Mouse (Mus musculus): ENCODE results near the gene Midn. TPM values are rescaled to one million over a fixed set of nuclear protein-coding genes. Genes with fewer than 3 reads are reported as not detected.

Gene Midn
- polyA plus RNA-seq, 1 experiment from 2014 or later: 18.6 TPM

- Histone ChIP-seq H3K27ac (peak overlapping the region; percentile 54), H3K9me3 (replicated peaks; ENCODE audit: low read length) (no peaks in the 10 kb centered on the region), H3K4me2 (ENCODE audit: low read length) (peak overlapping the region; percentile 92), H3K36me3 (ENCODE audit: insufficient read depth, low read length) (0 out of 2 replicates have a peak, but pooled peaks cover under 1% of the 10 kb centered on the region), H3K9ac (ENCODE audit: low read depth, low read length) (peak overlapping the region; percentile 97), H3K27me3 (ENCODE audit: insufficient read depth, low read length) (no peaks in the 10 kb centered on the region), H3K4me3 (replicated peaks; ENCODE audit: low read depth, low read length) (peak overlapping the region; percentile 94), H3K4me1 (replicated peaks; ENCODE audit: insufficient read depth, low read length) (peaks cover 21% of the 10 kb centered on the region; the same call in 1 of the 2 replicates)
- WGBS: under 1% methylated on average over 27 of the region's 27 CpGs
- no peak for DNase-seq (ENCODE audit: low spot score)
- ATAC-seq (replicated peaks; ENCODE audit: low FRiP score, low read depth): no peak
- no peak for TF ChIP-seq CTCF (IDR thresholded peaks at IDR 0.05; ENCODE audit: low read depth)
Observed at GRCm38 (mm10) chr10:80116563-80116926, 31.5 kb upstream of the Midn start.

- Histone ChIP-seq H3K36me3 (ENCODE audit: insufficient read depth, low read length) (0 out of 2 replicates have a peak, but pooled peaks cover 7% of the 10 kb centered on the region), H3K27ac (peak overlapping the region; percentile 54), H3K4me3 (replicated peaks; ENCODE audit: low read depth, low read length) (peak overlapping the region; percentile 94), H3K27me3 (ENCODE audit: insufficient read depth, low read length) (no peaks in the 10 kb centered on the region), H3K9ac (ENCODE audit: low read depth, low read length) (peak overlapping the region; percentile 97), H3K9me3 (replicated peaks; ENCODE audit: low read length) (no peaks in the 10 kb centered on the region), H3K4me2 (ENCODE audit: low read length) (peak overlapping the region; percentile 92), H3K4me1 (replicated peaks; ENCODE audit: insufficient read depth, low read length) (peaks cover 21% of the 10 kb centered on the region; the same call in 1 of the 2 replicates)
- TF ChIP-seq CTCF (IDR thresholded peaks at IDR 0.05; ENCODE audit: low read depth): peak; percentile 15; the same call in 1 of the 2 replicates
- peak; percentile 35 for DNase-seq (ENCODE audit: low spot score)
- no peak for ATAC-seq (replicated peaks; ENCODE audit: low FRiP score, low read depth)
- WGBS: 3% methylated on average over 30 of the region's 30 CpGs
Observed at GRCm38 (mm10) chr10:80116927-80117691, 31.0 kb upstream of the Midn start.

- no peak for ATAC-seq (replicated peaks; ENCODE audit: low FRiP score, low read depth)
- no peak for TF ChIP-seq CTCF (IDR thresholded peaks at IDR 0.05; ENCODE audit: low read depth)
- H3K9ac ChIP-seq (ENCODE audit: low read depth, low read length): peak overlapping the region; percentile 97
- peak overlapping the region; percentile 92 for H3K4me2 ChIP-seq (ENCODE audit: low read length)
- H3K36me3 ChIP-seq (ENCODE audit: insufficient read depth, low read length): 0 out of 2 replicates have a peak, but pooled peaks cover 7% of the 10 kb centered on the region
- H3K9me3 ChIP-seq (replicated peaks; ENCODE audit: low read length): no peaks in the 10 kb centered on the region
- H3K4me1 ChIP-seq (replicated peaks; ENCODE audit: insufficient read depth, low read length): peaks cover 21% of the 10 kb centered on the region; the same call in 1 of the 2 replicates
- H3K4me3 ChIP-seq (replicated peaks; ENCODE audit: low read depth, low read length): peak overlapping the region; percentile 94
- H3K27ac ChIP-seq: no peak overlapping the region
- no peaks in the 10 kb centered on the region for H3K27me3 ChIP-seq (ENCODE audit: insufficient read depth, low read length)
- DNase-seq (ENCODE audit: low spot score): no peak
- 32% methylated on average over 1 of the region's 1 CpGs for WGBS
Observed at GRCm38 (mm10) chr10:80117736-80118135, 30.3 kb upstream of the Midn start.

GRCm38 (mm10) chr10:80118552-80118951, 29.5 kb upstream of the Midn start:
- WGBS: 80% methylated on average over 6 of the region's 6 CpGs
- TF ChIP-seq CTCF (IDR thresholded peaks at IDR 0.05; ENCODE audit: low read depth): no peak

GRCm38 (mm10) chr10:80120146-80120545, 27.9 kb upstream of the Midn start:
- Histone ChIP-seq H3K9ac (ENCODE audit: low read depth, low read length) (no peak overlapping the region), H3K4me3 (replicated peaks; ENCODE audit: low read depth, low read length) (no peak overlapping the region), H3K27me3 (ENCODE audit: insufficient read depth, low read length) (no peaks in the 10 kb centered on the region), H3K9me3 (replicated peaks; ENCODE audit: low read length) (no peaks in the 10 kb centered on the region), H3K27ac (no peak overlapping the region), H3K4me1 (replicated peaks; ENCODE audit: insufficient read depth, low read length) (peaks cover 21% of the 10 kb centered on the region; the same call in 1 of the 2 replicates), H3K4me2 (ENCODE audit: low read length) (no peak overlapping the region), H3K36me3 (ENCODE audit: insufficient read depth, low read length) (0 out of 2 replicates have a peak, but pooled peaks cover 7% of the 10 kb centered on the region)
- no peak for TF ChIP-seq CTCF (IDR thresholded peaks at IDR 0.05; ENCODE audit: low read depth)
- no peak for ATAC-seq (replicated peaks; ENCODE audit: low FRiP score, low read depth)
- 68% methylated on average over 2 of the region's 2 CpGs for WGBS
- DNase-seq (ENCODE audit: low spot score): no peak

More at GRCm38 (mm10) chr10:80118552-80118951, 29.5 kb upstream of the Midn start:
- 0 out of 2 replicates have a peak overlapping the region, but pooled peaks have one; percentile 31 for H3K9ac ChIP-seq (ENCODE audit: low read depth, low read length)
- DNase-seq (ENCODE audit: low spot score) (no peak), ATAC-seq (replicated peaks; ENCODE audit: low FRiP score, low read depth) (no peak)
- H3K27ac ChIP-seq: no peak overlapping the region
- peak overlapping the region; percentile 94; the same call in 1 of the 2 replicates for H3K4me3 ChIP-seq (replicated peaks; ENCODE audit: low read depth, low read length)
- no peaks in the 10 kb centered on the region for H3K9me3 ChIP-seq (replicated peaks; ENCODE audit: low read length)
- peak overlapping the region; percentile 92; the same call in 1 of the 2 replicates for H3K4me2 ChIP-seq (ENCODE audit: low read length)
- 0 out of 2 replicates have a peak, but pooled peaks cover 7% of the 10 kb centered on the region for H3K36me3 ChIP-seq (ENCODE audit: insufficient read depth, low read length)
- H3K27me3 ChIP-seq (ENCODE audit: insufficient read depth, low read length): no peaks in the 10 kb centered on the region
- H3K4me1 ChIP-seq (replicated peaks; ENCODE audit: insufficient read depth, low read length): peaks cover 21% of the 10 kb centered on the region; the same call in 1 of the 2 replicates

GRCm38 (mm10) chr10:80121639-80122038, 26.4 kb upstream of the Midn start:
- 60% methylated on average over 2 of the region's 2 CpGs for WGBS
- no peak for TF ChIP-seq CTCF (IDR thresholded peaks at IDR 0.05; ENCODE audit: low read depth)
- no peak overlapping the region for H3K4me3 ChIP-seq (replicated peaks; ENCODE audit: low read depth, low read length)
- ATAC-seq (replicated peaks; ENCODE audit: low FRiP score, low read depth) (no peak), DNase-seq (ENCODE audit: low spot score) (no peak)
- no peak overlapping the region for H3K9ac ChIP-seq (ENCODE audit: low read depth, low read length)
- no peaks in the 10 kb centered on the region for H3K27me3 ChIP-seq (ENCODE audit: insufficient read depth, low read length)
- 0 out of 2 replicates have a peak, but pooled peaks cover 16% of the 10 kb centered on the region for H3K36me3 ChIP-seq (ENCODE audit: insufficient read depth, low read length)
- H3K9me3 ChIP-seq (replicated peaks; ENCODE audit: low read length): no peaks in the 10 kb centered on the region
- H3K27ac ChIP-seq: no peak overlapping the region
- peaks cover 21% of the 10 kb centered on the region; the same call in 1 of the 2 replicates for H3K4me1 ChIP-seq (replicated peaks; ENCODE audit: insufficient read depth, low read length)
- no peak overlapping the region for H3K4me2 ChIP-seq (ENCODE audit: low read length)

Data from kidney, postnatal 0 days (tissue).